Mouse (Mus musculus) layer of hippocampus, postnatal 36 days (tissue): ENCODE results near the gene Rab34. TPM values are rescaled to one million over a fixed set of nuclear protein-coding genes. Genes with fewer than 3 reads are reported as not detected.
"Not testable (repeated sequence)": the region's sequence is repeated elsewhere in the genome, so short reads cannot be mapped to it uniquely, and the experiment has no call there.

Source experiments
- DNase-seq, 2 experiments: peaks; one replicate each; pipeline ENCODE4 v3.0.0; 2022
- total RNA-seq, 2 experiments: library from RNA; stranded (reverse); gene quantifications; 2 replicates each; pipeline ENCODE4 v1.2.3; 2021

Gene Rab34
- total RNA-seq, 2 experiments from 2014 or later, result 26.8 to 28.5 TPM

DNA sequence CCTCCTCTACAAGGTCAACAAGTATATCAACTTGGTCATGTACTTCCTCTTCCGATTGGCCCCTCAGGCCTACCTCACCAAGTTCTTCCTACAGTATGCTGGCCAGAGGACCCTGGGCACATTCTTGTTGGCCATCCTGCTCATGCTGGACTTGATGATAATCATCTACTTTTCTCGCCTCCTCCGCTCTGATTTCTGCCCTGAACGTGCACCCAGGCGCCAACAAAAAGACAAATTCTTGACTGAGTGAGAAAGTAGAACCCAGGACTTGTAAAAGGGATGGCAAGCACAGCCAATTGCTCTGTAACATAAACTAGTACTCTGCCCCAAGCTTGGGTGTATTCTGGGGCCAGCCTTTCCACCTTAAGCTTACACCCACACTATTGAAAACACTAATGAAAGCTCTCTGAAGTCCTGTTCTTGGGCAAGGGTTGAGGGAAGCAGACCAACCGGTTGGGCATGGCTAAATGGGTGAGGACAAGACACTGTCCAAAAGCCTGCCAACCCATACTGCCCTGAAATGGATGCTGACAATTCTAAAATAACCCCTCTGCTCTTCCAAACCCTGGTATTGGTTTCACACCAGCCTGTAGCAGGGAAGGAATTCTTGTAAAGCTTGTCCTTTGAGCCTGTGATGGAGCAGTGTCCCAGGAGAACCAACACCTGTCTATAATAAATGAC lies 8.0 kb upstream of the Rab34 start:
- no peak for DNase-seq

DNA sequence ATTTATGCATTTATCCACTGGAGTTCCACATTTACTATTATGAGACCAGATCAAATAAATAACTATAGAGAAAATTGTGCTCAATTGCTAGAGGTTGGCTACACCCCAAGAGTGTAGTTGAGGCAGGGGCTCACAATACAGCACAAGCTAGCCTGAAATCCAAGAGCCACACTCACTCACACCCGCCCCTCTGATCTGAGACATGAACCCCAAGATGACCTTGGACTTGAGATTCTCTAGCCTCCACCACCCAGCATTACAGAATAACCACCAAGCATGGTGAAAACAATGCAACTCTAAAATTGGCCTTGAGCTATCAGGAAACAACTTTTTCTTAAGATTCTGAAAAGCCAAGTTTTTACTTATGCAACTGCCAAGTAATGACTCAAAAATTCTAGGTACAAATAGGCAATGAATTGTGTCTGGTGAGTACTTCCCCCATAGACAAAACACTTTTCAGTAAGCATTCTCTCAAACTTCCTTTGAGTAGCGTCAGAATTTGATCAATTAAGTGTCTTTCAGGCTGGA lies 6.3 kb upstream of the Rab34 start:
- DNase-seq, result no peak

DNA sequence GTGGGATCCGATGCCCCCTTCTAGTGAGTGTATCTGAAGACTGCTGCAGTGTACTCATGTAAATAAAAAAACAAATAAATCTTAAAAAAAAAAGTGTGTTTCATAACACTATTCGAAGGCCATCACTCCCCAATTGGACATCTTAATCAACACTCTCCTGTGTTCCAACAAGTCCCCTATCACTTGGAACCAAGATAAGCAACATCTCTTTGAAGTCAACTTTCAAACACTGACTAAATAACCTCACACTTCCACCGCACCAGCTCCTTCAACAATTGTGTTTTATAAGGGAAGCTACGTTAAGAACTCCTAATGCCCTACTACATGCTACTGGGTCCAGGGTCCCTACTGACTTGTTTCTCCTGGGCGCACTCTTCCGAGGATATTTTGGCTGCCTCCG lies 5.8 kb upstream of the Rab34 start:
- DNase-seq, result no peak

DNA sequence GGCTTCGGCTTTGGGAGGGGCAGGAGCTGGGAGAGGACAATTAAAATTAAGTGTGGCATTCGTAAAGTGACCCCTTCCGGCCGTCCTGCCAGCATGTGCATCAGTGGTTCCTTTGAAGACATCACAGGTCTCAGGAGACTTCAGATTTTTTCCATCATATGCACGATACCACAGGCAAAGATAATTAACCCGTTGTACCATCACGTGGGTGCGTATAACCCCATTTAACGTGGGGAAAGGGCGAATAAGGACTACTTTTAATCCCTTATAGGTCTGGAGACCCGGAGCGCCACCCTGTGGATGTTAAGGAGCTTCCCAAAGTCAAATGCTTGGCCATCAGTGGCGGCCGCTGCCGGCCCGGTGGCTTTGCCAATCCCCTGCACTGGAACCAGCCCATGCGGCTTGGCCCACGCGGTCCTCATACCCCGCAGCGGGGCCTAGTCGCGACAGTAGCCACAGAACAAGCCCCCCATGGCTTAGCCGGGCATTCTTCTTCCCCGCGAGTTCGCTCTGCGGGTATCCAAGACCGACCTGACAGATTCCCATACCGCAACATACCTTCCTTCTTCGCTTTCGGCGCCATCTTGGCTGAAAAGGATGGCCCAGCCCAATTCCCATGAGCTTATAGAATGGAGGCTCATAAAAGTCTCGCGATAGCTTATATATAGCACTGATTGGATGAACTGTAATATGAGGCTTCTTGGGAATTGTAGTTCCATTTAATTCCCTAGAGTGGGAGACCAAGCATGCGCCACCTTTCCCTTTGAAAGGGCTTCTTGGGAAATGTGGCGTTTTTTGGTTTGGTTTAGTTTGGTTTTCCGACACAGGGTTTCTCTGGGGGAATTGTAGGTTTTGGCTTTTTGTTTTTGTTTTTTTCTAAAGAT lies 5.0 kb upstream of the Rab34 start, which contains the start of gene Rpl23a:
Gene Rpl23a, minus strand, starts transcription at position 624 of the 884 bp plus-strand sequence.
- peak; percentile 85 to 88 for DNase-seq

DNA sequence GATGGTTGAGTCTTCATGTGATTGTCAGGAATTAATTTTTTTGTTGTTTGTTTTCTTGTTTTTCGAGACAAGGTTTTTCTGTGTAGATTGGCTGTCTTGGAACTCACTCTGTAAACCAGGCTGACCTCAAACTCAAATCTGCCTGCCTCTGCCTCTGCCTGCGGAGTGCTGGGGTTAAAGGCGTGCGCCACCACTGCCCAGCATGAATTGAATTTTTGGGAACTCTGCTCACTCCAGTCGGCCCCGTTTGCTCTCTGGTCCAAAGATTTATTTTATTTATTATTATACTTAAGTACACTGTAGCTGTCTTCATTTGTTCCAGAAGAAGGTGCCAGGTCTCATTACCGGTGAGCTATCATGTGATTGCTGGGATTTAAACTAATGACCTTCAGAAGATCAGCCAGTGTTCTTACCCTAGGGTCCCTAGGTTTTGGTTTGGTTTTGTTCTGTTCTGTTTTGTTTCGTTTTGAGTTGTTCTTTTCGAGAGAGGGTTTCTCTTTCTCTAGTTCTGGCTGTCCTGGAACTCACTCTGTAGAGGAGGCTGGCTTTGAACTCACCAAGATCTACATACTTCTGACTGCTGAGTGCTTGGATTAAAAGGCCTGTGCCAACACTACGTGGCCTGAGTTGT lies 4.2 kb upstream of the Rab34 start:
- no peak for DNase-seq

DNA sequence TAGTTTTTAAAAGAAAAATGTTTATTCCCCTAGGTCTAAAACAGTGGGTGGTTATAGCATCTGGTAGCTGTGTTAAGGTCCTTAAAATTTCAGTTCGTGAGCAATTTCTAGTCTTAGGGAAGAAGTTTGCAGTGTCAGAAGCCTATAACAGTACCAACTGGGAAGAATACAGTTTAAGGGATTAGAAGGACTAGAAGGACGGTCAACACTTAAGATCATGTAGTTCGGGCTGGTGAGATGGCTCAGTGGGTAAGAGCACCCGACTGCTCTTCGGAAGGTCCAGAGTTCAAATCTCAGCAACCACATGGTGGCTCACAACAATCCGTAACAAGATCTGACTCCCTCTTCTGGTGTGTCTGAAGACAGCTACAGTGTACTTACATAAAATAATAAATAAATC lies 3.5 kb upstream of the Rab34 start:
- DNase-seq, result not testable (repeated sequence)

DNA sequence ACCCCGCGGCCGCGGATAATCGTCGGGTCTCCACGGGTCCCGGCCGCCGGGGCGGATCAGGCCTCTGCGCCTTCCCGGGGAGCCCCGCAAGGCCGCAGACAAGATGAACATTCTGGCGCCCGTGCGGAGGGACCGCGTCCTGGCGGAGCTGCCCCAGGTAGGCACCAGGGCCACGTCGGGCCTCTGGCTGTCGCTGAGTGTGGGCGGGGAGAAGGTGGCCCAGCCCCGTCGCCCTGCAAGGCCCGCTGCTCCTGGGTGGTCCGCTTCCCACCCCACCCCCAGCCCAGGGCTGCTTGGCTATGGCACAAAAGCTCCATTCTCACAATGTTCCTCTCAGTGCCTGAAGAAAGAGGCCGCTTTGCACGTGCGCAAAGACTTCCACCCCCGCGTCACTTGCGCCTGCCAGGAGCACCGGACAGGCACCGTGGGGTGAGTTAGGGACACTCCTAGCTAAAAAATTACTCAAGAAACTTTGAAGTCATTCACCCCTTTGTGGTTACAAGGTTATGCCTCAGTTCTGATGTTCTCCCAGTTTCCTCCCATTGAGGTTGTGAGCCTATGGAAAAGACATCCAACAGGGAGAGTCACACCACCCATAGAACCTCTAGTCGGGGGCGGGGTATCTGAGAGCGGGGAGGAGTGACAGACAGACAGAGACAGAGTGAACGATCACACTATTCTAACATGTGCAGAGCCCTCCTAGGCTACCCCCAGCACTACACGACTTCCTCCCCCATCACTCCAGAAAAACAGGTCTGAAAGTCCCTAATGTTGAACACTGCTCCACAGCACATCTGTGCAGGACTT lies 1.2 kb downstream of the Rab34 start:
- peak; percentile 72 to 74 for DNase-seq

DNA sequence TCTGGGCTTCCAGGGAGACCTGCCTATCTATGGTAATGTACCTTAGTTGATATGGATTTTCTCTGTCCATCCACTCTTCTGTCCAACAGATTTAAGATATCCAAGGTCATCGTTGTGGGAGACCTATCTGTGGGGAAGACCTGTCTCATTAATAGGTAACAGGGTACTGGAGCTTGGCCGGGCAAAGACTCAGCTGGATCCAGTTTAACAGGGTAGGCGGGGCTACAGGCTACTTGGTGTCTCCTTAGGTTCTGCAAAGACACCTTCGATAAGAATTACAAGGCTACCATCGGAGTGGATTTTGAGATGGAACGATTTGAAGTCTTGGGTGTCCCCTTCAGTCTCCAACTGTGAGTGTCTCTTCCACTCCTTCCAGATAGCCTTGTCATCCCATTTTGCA lies 1.8 kb downstream of the Rab34 start:
- DNase-seq, result no peak

DNA sequence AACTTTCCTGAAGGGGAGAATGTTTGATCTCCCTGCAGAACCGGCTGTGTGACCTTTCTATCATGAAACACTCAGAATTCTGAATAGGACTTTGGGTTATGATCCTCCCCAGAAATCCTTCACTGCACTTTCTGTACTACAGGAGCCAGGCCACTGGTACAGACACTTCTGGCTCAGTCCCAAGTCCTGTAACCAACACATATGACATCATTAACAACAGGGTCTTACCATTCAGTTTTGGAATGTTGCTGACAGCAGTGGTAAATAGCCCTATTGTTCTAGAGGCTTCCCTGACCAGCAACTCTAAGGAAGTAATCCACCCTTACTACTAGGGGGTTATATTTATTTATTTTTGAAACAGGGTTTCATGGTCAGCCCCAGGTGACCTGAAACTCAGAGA lies 4.9 kb downstream of the Rab34 start, which contains the start of gene Proca1:
Gene Proca1, plus strand, starts transcription at position 280 of the 400 bp plus-strand sequence.
- no peak for DNase-seq

DNA sequence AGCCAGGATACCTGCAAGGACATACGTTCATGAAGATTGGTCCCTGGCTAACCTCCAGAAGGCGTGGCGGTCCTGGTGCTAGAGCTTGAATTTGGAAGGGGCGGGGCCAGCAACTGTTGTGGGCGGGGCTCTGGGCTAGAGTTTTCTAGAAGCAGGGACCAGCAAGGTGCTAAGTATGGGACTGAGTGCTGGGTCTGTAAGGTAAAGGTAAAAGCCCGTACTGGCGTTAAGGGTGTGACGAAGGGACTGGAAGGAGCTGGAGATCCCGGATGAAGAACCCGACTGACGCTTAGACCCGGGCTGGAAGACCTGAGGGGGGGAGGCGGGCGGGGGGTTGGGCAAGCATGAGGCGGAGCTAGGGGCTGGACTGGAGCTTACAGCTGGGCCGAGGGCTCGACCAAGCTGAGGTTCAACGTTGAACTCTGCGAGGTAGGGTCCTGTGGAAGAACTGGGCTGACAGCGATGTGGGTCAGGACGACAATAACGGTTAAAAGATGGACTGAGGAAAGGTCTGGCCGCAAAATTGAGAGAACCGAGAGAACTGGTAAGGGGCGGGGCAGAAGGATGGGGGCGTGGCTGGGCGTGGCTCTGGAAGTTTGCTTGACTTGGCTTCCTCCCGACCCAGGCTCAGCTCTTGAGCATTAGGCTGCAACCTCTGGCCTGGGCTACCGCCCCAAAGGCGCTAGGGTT lies 6.3 kb downstream of the Rab34 start:
- no peak for DNase-seq

DNA sequence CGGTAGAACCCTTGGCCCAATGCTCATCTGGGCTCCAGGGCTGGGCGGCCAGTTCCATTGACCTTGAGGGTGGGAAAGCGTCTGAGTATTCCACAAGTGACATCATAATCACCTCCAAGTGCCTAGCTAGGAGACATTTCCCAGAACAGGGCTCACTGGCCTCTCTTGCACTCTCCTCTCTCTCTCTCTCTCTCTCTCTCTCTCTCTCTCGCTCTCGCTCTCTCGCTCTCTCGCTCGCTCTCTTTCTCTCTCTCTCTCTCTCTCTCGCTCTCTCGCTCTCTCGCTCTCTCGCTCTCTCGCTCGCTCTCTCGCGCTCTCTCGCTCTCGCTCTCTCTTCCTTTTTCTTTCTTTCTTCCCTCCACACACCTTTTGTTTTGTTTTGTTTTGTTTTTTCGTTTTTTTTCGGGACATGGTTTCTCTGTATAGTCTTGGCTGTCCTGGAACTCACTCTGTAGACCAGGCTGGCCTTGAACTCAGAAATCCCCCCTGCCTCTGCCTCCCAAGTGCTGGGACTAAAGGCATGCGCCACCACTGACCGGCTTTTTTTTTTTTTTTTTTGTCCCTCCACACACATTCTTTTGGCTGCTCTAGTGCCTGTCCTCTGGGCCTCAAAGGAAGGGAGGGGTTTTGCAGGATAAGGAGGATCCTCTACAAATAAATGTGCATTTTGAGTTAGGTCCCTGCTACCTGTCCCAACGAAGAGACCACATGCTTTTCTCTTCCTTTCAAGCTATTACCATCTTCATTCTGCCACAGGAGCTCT lies 7.1 kb downstream of the Rab34 start:
- no peak for DNase-seq

DNA sequence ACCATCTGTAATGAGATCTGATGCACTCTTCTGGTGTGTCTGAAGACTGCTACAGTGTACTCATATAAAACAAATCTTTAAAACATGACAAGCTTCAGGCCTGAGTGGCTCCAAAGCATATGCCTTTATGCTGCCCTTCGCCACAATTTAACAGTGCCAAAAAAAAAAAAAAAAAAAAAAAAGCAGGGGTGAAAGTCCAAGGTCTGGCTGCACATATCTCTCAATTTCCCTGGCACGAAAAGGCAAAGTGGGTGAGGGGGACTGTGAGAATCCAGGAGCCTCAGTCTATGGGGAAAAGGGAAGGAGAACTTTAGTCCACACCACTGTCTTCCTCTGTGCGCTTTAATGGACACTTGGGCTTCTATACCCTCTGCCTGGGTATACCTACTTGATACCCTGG lies 14.1 kb downstream of the Rab34 start:
- no peak for DNase-seq

DNA sequence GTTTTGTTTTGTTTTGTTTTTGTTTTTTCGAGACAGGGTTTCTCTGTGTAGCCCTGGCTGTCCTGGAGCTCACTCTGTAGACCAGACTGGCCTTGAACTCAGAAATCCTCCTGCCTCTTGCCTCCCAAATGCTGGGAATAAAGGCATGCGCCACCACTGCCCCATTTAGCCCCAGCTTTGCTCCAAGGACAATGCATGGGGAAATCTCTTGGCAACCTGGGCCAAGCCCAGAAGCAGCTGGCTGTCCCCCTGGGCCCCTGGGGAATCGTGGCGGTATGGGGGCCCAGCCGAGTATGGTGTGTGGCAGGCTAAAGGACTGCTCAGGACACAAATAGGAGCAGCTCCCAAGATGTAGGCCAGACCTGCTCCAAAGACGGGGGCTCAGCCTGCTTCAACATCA lies 16.1 kb downstream of the Rab34 start:
- no peak for DNase-seq

DNA sequence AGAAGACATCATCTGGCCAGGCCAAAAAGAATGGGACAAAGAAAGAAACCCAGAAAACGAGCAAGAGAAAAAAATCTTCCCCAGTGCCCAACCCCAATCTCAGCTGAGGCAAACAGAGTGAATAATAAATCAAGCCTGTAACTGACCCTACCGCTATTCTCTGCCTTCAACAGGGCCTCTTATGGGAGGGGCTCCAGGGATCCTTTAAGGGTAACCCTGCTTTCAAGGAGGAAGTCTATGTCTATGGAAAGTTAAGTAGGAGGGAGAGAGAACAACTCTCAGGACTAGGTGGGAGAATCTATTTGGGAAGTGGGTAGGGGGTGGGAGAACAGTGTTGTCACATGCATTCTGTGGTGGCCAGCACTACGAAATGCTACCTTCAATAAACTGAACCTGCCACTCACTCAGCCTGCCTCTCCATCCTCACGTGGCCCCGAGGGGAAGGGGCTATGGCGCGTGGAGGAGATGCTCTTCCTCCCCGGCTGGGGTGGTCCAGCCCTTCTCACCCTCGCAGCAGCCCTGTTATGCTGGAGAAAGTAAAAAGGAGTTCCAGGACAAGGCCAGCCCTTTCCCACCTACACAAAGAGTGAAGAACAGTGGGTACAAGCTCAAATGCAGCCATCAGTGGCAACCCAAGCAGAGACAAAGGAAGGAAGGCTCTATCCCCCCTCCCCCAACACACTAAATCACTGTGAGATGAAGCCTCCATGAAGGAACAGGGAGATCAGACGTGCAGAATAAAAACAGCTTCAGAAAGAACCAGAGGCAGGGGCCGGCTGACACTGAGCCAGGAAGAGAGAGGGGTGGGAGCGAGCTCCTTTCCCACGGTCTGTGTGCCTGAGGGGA lies 17.4 kb downstream of the Rab34 start:
- no peak for DNase-seq

DNA sequence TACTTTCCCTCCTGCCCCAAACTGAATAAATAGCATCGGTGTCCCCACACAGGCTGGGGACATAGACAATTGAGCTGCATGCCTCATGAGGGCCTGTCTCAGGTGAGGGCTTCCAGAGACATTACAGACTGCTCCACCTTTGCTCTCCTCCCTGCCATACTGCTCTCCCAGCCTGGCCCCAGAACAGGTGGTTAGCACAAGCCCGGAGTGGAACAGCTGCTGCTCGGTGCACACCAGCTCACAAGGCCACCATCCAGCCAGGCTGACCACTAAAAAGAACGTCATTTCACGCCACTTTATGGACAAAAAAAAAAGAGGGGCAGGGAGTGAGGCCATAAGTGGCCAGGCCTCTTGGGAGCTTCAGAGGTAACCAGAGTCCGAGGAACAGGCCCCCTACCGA lies 19.0 kb downstream of the Rab34 start:
- no peak for DNase-seq

DNA sequence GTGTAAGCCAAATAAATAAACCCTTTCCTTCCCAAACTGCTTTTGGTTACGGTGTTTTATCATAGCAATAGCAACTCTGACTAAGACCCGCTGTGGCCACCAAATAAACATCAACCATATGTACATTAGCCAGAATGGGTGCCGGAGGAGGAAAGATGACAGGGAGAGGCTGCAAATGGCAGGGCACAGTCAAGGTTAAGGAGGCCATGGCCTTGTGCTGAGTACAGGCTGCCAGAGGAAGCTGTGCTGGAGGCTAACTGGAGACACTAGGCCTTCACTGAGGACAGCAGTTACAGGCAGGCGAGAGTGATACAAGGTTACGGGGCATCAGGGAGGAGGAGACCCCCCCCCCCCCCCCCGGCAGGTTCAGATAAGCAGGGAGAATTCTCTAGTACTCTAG lies 21.7 kb downstream of the Rab34 start:
- DNase-seq, result no peak

DNA sequence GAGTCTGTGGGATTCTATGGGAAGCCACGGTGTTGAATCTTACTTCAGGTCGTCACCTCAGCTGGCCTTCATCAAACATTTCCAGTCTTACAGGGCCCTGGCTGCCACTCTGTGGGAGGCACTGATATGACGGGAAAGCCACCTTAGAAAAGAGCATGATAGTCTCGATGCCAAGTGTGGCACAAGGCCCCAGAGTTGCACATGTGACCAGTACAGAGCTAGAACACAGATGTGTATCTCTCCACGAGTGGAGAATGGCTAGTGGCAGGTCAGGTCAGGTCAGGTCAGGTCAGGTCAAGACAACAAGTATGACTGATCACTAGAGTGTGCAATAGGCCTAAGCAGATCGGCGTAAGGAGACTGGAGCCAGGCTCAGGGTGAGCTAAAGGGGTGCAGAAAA lies 22.4 kb downstream of the Rab34 start:
- no peak for DNase-seq

DNA sequence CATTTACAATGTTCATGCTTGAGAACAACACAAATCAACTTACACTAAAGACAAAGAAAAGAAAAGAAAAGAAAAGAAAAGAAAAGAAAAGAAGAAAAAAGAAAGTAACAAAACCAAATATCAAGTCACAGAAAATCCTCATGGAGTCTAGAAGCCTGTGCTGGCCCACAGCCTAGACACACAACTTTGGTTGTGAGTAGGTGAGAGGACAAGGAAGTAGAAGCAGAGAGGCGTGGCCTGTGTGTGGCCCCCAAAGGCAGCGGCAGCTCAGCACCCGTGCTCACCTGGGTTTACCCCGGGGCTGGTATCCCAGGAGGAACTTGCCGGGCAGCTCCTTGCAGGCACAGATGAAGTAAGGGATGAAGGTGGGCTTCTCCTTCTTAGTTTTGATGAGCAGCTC lies 23.3 kb downstream of the Rab34 start:
- no peak for DNase-seq

DNA sequence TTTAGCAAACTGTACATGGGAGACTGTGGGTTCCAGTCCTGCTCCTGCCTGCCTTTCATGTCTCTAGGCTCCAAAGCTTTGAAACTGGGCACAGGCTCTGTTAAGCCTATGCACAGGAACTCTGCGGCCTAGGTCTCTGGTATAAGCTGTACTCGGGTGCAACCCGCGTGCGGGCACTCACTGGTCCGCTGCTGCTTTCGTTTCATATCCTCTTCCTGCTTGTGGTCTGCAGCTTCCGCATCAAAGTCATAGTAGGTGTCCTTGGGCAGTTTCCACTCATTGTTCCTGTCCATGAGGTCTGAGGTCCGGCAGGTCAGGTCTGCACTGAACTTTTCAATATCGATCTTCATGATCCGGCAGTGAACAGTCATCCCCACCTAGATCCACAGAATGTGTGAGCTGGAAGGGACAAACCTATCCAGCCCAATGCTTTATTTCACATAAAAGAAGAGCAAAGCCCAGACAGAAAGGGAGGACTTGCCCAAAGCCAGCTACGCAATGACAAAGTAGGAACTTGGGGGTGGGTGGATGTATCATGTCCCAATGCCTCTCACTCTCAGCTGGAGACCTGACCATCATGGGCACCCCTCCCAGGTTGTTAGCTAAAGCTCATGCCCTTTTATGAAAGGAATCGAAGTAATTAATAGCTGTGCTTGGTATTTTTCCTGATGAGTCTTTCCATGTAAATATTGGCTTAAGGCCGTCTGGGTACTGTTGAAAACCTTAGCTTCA lies 25.0 kb downstream of the Rab34 start:
- DNase-seq, result no peak
